Mouse (Mus musculus) limb, embryonic 12.5 days (tissue): Measurements from ENCODE around the gene Mdga2. TPM values are rescaled to one million over a fixed set of nuclear protein-coding genes. Genes with fewer than 3 reads are reported as not detected.

Experiments
- ATAC-seq: fragments of 200-750 bp; cut with Nextera tagmentation; 2 replicates; pipeline ENCODE4 v1.8.0; 2017; ENCODE audit warnings: low read depth, moderate TSS enrichment; ENCODE audit not compliant: insufficient number of reproducible peaks, insufficient read depth, low FRiP score, low TSS enrichment
- H3K27ac ChIP-seq: fragments of 300-500 bp; sonication (generic); 2 replicates; pipeline ENCODE4 v1.5.1; 2016; ENCODE audit warnings: mild to moderate bottlenecking, moderate library complexity
- H3K27me3 ChIP-seq: fragments of 300-500 bp; sonication (generic); 2 replicates; pipeline ENCODE4 v1.6.1; 2016; ENCODE audit warnings: mild to moderate bottlenecking, moderate library complexity
- H3K36me3 ChIP-seq: fragments of 300-500 bp; sonication (generic); 2 replicates; pipeline ENCODE4 v1.6.1; 2016; ENCODE audit warnings: mild to moderate bottlenecking, moderate library complexity
- H3K4me1 ChIP-seq: fragments of 300-500 bp; sonication (generic); replicated peaks from 2 replicates; pipeline ENCODE4 v1.6.1; 2016
- H3K4me2 ChIP-seq: fragments of 300-500 bp; sonication (generic); 2 replicates; pipeline ENCODE4 v1.6.1; 2016; ENCODE audit warnings: mild to moderate bottlenecking, moderate library complexity
- H3K4me3 ChIP-seq: fragments of 300-500 bp; sonication (generic); replicated peaks from 2 replicates; pipeline ENCODE4 v1.5.1; 2016; ENCODE audit warnings: mild to moderate bottlenecking
- H3K9ac ChIP-seq: fragments of 300-500 bp; sonication (generic); replicated peaks from 2 replicates; pipeline ENCODE4 v1.6.1; 2016; ENCODE audit warnings: mild to moderate bottlenecking, moderate library complexity
- H3K9me3 ChIP-seq: fragments of 300-500 bp; sonication (generic); 2 replicates; pipeline ENCODE4 v1.6.1; 2016; ENCODE audit warnings: mild to moderate bottlenecking, moderate library complexity
- WGBS: fragments of 180-500 bp; shearing (Covaris S2); methylation state at CpG from one replicate; pipeline ENCODE4 v1.1.7; 2016; 5-methylcytosine and 5-hydroxymethylcytosine counted together
- polyA plus RNA-seq: library from polyadenylated mRNA; unstranded; fragments of >200 nt; fragmentation: Nextera tagmentation; extraction: Ambion mirVana; gene quantifications from 2 replicates; pipeline ENCODE4 v1.2.1, GENCODE M21; 2016

Mdga2 gene
- polyA plus RNA-seq, 1 experiment from 2014 or later, result 1.3 TPM

DNA sequence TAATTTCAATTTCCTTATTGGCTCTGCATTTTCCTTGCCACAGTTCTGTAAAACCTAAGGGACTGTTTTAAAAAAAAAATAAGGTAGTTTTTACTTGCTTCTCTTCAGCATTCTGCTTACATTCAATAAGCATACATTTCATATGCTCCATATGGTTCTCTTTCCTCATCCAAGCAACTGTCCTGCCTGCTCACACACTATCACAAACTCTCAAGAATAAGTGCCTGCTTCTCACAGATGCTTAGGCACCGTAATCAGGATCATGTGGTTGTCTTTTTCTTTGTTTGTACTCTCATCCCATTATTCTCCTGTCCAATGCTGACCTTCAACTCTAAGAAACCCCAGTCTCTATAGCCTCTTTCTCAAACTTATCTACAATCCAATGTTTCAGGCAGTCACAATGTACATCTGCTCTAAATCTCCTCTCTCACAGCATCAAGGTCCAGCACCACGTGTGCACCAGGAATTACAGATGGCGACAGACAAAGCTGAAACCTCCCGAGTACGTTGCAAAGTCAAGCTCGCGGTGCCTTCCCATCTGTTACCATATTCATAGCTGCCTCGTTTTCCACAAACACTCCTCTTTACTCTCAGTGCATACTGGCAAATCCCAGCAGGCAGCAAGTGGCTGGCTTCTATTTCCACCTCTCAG, 177.1 kb downstream of the Mdga2 start:
- no peak for ATAC-seq
- H3K4me1 ChIP-seq, result no peaks in the 10 kb centered on the region
- 71% methylated on average over 8 of the region's 8 CpGs for WGBS

GRCm38 (mm10) chr12:67041865-67042264, 180.5 kb downstream of the Mdga2 start:
- Histone ChIP-seq H3K4me1 (no peaks in the 10 kb centered on the region), H3K27ac (no peak overlapping the region), H3K4me2 (no peak overlapping the region), H3K36me3 (no peaks in the 10 kb centered on the region), H3K27me3 (no peaks in the 10 kb centered on the region), H3K9me3 (no peaks in the 10 kb centered on the region), H3K4me3 (no peak overlapping the region), H3K9ac (no peak overlapping the region)
- ATAC-seq, result no peak
- WGBS, result 87% methylated on average over 4 of the region's 4 CpGs

More for the DNA sequence above, 177.1 kb downstream of the Mdga2 start:
- Histone ChIP-seq H3K36me3 (no peaks in the 10 kb centered on the region), H3K27ac (no peak overlapping the region), H3K27me3 (no peaks in the 10 kb centered on the region), H3K4me2 (no peak overlapping the region), H3K9ac (no peak overlapping the region), H3K9me3 (no peaks in the 10 kb centered on the region), H3K4me3 (no peak overlapping the region)

DNA sequence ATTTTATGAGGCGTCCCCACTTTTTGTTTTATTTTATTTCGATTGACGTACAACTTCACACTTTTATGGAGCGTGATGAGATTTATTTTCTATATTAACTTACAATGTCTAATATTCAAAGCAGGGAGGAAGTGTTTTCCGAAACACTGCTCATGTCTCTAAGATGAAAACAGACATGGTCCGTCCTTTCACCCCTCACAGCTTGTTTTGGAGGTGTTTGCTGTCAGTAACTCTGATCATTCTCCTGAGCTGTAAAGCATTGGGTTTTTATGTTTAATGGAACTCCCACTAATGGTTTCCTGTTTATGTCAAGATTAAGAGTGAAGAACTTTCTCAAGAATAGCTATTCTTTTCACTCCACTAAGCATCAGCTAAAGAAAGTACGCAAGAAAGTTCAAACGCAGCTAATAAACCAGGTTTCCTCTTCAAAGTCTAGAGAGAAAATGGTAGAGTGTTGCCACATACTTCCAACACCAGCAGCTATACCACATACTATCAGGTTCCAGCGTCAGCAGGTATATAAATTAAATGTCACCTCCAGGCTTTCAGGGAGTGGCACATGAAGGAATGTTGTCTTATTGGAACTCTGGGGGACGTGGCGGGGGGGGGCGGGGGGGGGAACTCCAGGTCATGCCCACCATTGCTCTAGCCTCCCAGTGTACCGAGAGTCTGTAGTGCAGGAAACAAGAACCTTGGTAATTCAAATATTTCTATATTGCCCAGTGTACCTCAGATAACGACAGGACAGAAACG, 186.7 kb downstream of the Mdga2 start:
- no peak overlapping the region for H3K4me2 ChIP-seq
- ATAC-seq, result no peak
- 75% methylated on average over 15 of the region's 15 CpGs for WGBS
- H3K27me3 ChIP-seq, result no peaks in the 10 kb centered on the region
- H3K9ac ChIP-seq, result no peak overlapping the region
- H3K36me3 ChIP-seq, result no peaks in the 10 kb centered on the region
- H3K27ac ChIP-seq, result no peak overlapping the region
- H3K4me3 ChIP-seq, result no peak overlapping the region
- H3K9me3 ChIP-seq, result no peaks in the 10 kb centered on the region
- H3K4me1 ChIP-seq, result no peaks in the 10 kb centered on the region

GRCm38 (mm10) chr12:67017192-67017591, 205.2 kb downstream of the Mdga2 start:
- no peaks in the 10 kb centered on the region for H3K4me1 ChIP-seq
- no peaks in the 10 kb centered on the region for H3K36me3 ChIP-seq
- no peak for ATAC-seq
- no peak overlapping the region for H3K4me3 ChIP-seq
- H3K4me2 ChIP-seq, result no peak overlapping the region
- H3K27ac ChIP-seq, result no peak overlapping the region
- no peak overlapping the region for H3K9ac ChIP-seq
- 95% methylated on average over 3 of the region's 3 CpGs for WGBS
- H3K9me3 ChIP-seq, result no peaks in the 10 kb centered on the region
- H3K27me3 ChIP-seq, result no peaks in the 10 kb centered on the region

DNA sequence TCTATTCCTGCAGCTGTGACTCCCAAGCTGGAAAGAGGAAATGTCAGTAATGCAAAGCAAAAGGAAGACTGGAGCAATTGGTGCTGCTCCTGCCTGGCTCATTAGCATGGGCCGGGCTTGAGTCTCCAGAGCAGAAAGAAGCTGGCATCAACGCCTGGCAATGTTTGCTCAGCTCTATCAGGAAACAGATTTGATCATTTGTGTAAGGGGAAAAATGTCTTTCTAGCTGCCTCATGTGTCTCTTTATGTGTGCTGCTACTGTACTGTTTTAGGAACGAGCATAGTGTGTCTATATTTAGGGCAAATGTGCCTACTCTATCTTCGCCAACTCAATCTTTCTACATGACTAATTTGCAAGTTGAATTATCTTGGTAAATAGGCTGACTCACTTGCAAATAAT, 211.0 kb downstream of the Mdga2 start:
- no peak overlapping the region for H3K27ac ChIP-seq
- no peaks in the 10 kb centered on the region for H3K4me1 ChIP-seq
- H3K4me2 ChIP-seq, result no peak overlapping the region
- no peaks in the 10 kb centered on the region for H3K9me3 ChIP-seq
- H3K4me3 ChIP-seq, result no peak overlapping the region
- H3K27me3 ChIP-seq, result no peaks in the 10 kb centered on the region
- no peak for ATAC-seq
- no peaks in the 10 kb centered on the region for H3K36me3 ChIP-seq
- WGBS, result 69% methylated on average over 4 of the region's 4 CpGs
- no peak overlapping the region for H3K9ac ChIP-seq

DNA sequence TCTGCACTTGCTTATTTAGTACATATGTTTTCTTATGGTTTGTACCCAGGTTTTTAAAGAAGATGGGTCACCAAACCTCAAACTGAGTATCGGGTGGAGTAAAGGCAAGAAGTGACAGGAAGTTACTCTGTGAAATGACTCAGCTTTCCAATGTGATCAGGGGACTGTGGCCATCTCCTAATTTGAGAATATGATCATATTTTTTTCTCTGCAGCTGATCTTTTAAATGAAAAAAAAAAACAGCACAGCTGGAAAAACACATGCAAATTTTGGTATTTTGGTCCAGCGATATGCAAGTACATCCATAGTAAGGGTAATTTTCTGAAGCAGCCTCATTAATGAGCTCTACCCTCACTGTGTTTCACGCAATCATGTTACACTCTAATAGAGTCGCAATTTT, 212.0 kb downstream of the Mdga2 start:
- WGBS, result 85% methylated on average over 4 of the region's 4 CpGs
- ATAC-seq, result no peak
- no peaks in the 10 kb centered on the region for H3K36me3 ChIP-seq

GRCm38 (mm10) chr12:67009191-67009590, 213.2 kb downstream of the Mdga2 start:
- ATAC-seq, result no peak
- Histone ChIP-seq H3K27ac (no peak overlapping the region), H3K4me3 (no peak overlapping the region), H3K9ac (no peak overlapping the region), H3K4me1 (no peaks in the 10 kb centered on the region), H3K36me3 (no peaks in the 10 kb centered on the region), H3K27me3 (no peaks in the 10 kb centered on the region), H3K4me2 (no peak overlapping the region), H3K9me3 (no peaks in the 10 kb centered on the region)
- WGBS, result 79% methylated on average over 3 of the region's 3 CpGs

More for the DNA sequence above, 212.0 kb downstream of the Mdga2 start:
- Histone ChIP-seq H3K27ac (no peak overlapping the region), H3K4me2 (no peak overlapping the region), H3K4me3 (no peak overlapping the region), H3K27me3 (no peaks in the 10 kb centered on the region), H3K9ac (no peak overlapping the region), H3K4me1 (no peaks in the 10 kb centered on the region), H3K9me3 (no peaks in the 10 kb centered on the region)

GRCm38 (mm10) chr12:66954129-66954528, 268.2 kb downstream of the Mdga2 start:
- no peak overlapping the region for H3K4me3 ChIP-seq
- 72% methylated on average over 3 of the region's 3 CpGs for WGBS
- H3K4me1 ChIP-seq, result no peaks in the 10 kb centered on the region

DNA sequence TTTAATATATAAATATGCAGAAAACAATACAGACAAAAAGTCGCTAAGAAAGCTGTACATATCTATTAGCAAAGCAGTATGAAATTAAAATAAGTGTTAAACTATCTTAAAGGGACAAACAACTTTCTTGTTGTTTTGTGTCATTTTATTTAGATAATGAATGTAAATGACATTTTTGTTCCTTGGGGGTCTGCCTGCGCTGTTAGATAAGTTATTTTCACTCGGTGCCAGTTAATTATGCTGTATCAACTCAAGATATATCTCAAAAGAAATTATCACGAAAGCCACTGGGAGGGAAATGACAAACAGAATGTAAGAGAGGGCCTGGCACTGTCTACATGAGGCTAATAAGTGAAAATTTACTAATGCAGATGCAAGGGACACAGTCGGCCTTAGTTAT, 306.6 kb downstream of the Mdga2 start:
- Histone ChIP-seq H3K27ac (no peak overlapping the region), H3K9me3 (no peaks in the 10 kb centered on the region), H3K4me3 (no peak overlapping the region), H3K9ac (no peak overlapping the region), H3K4me1 (no peaks in the 10 kb centered on the region), H3K4me2 (no peak overlapping the region), H3K27me3 (no peaks in the 10 kb centered on the region), H3K36me3 (no peaks in the 10 kb centered on the region)
- no peak for ATAC-seq
- WGBS, result 87% methylated on average over 5 of the region's 5 CpGs

More at GRCm38 (mm10) chr12:66954129-66954528, 268.2 kb downstream of the Mdga2 start:
- ATAC-seq, result no peak
- Histone ChIP-seq H3K4me2 (no peak overlapping the region), H3K27ac (no peak overlapping the region), H3K9ac (no peak overlapping the region), H3K27me3 (no peaks in the 10 kb centered on the region), H3K9me3 (no peaks in the 10 kb centered on the region), H3K36me3 (no peaks in the 10 kb centered on the region)

- no peaks in the 10 kb centered on the region for H3K27me3 ChIP-seq
- H3K4me1 ChIP-seq, result no peaks in the 10 kb centered on the region
- no peak overlapping the region for H3K9ac ChIP-seq
- H3K9me3 ChIP-seq, result no peaks in the 10 kb centered on the region
- H3K4me2 ChIP-seq, result no peak overlapping the region
- no peaks in the 10 kb centered on the region for H3K36me3 ChIP-seq
- no peak overlapping the region for H3K27ac ChIP-seq
- WGBS, result 69% methylated on average over 4 of the region's 4 CpGs
- no peak for ATAC-seq
- H3K4me3 ChIP-seq, result no peak overlapping the region
Measured at GRCm38 (mm10) chr12:66899366-66899765, 323.0 kb downstream of the Mdga2 start.

DNA sequence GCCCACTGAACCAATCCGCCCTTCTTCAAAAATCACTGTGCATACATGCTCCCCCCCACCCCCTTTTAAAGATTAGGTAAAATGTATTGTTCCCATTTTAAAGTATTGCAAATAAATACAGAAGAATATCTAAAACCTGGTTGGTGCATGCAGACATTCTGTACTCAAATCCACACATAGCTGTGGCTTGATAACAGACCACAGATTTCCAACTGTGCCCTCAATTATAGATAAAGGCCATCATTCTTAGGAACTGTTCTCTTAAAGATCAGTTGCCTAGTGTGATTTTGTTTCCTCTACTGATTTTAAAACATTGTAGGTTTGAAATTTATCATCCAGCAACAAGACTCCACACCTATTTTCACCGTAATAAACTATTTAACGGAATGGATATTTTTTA, 325.6 kb downstream of the Mdga2 start:
- no peak overlapping the region for H3K4me3 ChIP-seq
- no peak overlapping the region for H3K4me2 ChIP-seq
- WGBS, result 92% methylated on average over 3 of the region's 3 CpGs
- H3K4me1 ChIP-seq, result no peaks in the 10 kb centered on the region
- no peak overlapping the region for H3K9ac ChIP-seq
- no peaks in the 10 kb centered on the region for H3K27me3 ChIP-seq
- no peaks in the 10 kb centered on the region for H3K36me3 ChIP-seq
- H3K27ac ChIP-seq, result no peak overlapping the region
- H3K9me3 ChIP-seq, result no peaks in the 10 kb centered on the region
- no peak for ATAC-seq

DNA sequence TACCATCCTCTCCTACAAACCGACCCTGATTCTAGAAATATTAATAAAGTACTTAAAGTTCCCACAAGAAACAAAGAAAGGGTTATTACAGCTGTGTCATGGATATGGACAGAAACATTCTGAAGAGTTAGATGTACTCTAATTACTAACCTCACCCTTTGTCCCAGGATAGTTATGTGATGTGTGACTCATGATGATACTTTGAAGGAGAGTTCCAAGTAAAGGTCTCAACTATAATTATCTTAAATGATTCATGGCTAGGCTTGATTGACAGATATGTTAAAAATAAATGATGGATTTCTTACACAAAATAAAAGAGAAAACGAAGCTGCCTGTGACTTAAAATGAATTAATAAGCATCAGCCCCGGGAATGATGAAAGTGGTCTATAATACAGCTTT, 332.1 kb downstream of the Mdga2 start:
- H3K27me3 ChIP-seq, result no peaks in the 10 kb centered on the region
- no peak overlapping the region for H3K9ac ChIP-seq
- no peak overlapping the region for H3K4me2 ChIP-seq
- no peaks in the 10 kb centered on the region for H3K36me3 ChIP-seq
- H3K4me1 ChIP-seq, result no peaks in the 10 kb centered on the region
- no peak for ATAC-seq
- H3K4me3 ChIP-seq, result no peak overlapping the region
- no peak overlapping the region for H3K27ac ChIP-seq
- H3K9me3 ChIP-seq, result no peaks in the 10 kb centered on the region
- WGBS, result 81% methylated on average over 3 of the region's 3 CpGs
